Mouse (Mus musculus): ENCODE data around the gene Il12a.

GRCm38 (mm10) chr3:68664337-68664736, 26.1 kb upstream of the Il12a start:
- TF ChIP-seq CTCF (IDR thresholded peaks at IDR 0.05; ENCODE audit: extremely low read depth, insufficient read depth, insufficient read length, insufficient replicate concordance) (no peak), POLR2A (IDR thresholded peaks at IDR 0.05; ENCODE audit: low read depth, low read length) (no peak)

Measured in spleen, adult 2 months (tissue).